Mouse (Mus musculus) limb, embryonic 14.5 days (tissue): ENCODE results near the gene Mpped2. TPM values are rescaled to one million over a fixed set of nuclear protein-coding genes. Genes with fewer than 3 reads are reported as not detected.

Experiments
- ATAC-seq: fragments of 200-750 bp; cut with Nextera tagmentation; 2 replicates; pipeline ENCODE4 v1.8.0; 2017; ENCODE audit warnings: low read depth, moderate number of reproducible peaks, moderate TSS enrichment; ENCODE audit not compliant: low FRiP score
- DNase-seq: peaks from one replicate; pipeline ENCODE4 v3.0.0-alpha.2; 2015; ENCODE audit warnings: low spot score
- H3K27ac ChIP-seq: fragments of 300-500 bp; sonication (generic); replicated peaks from 2 replicates; pipeline ENCODE4 v1.5.1; 2014; ENCODE audit warnings: low read depth, mild to moderate bottlenecking, low read length, moderate library complexity, mixed read lengths
- H3K27me3 ChIP-seq: fragments of 300-500 bp; sonication (generic); 2 replicates; pipeline ENCODE4 v1.6.1; 2014; ENCODE audit warnings: low read length, mixed read lengths; ENCODE audit not compliant: control insufficient read depth, insufficient read depth
- H3K36me3 ChIP-seq: fragments of 300-500 bp; sonication (generic); 2 replicates; pipeline ENCODE4 v1.6.1; 2014; ENCODE audit warnings: mild to moderate bottlenecking, low read length, moderate library complexity, mixed read lengths; ENCODE audit not compliant: control insufficient read depth, insufficient read depth
- H3K4me1 ChIP-seq: fragments of 300-500 bp; sonication (generic); 2 replicates; pipeline ENCODE4 v1.6.1; 2014; ENCODE audit warnings: antibody characterized with exemption, low read length, mixed read lengths; ENCODE audit not compliant: control insufficient read depth, insufficient read depth
- H3K4me2 ChIP-seq: fragments of 300-500 bp; sonication (generic); replicated peaks from 2 replicates; pipeline ENCODE4 v1.6.1; 2014; ENCODE audit warnings: low read depth, mild to moderate bottlenecking, low read length, moderate library complexity; ENCODE audit not compliant: severe bottlenecking
- H3K4me3 ChIP-seq: fragments of 300-500 bp; sonication (generic); replicated peaks from 2 replicates; pipeline ENCODE4 v1.5.1; 2014; ENCODE audit warnings: low read length
- H3K9ac ChIP-seq: fragments of 300-500 bp; sonication (generic); 2 replicates; pipeline ENCODE4 v1.6.1; 2014; ENCODE audit warnings: mild to moderate bottlenecking, low read depth, low read length, moderate library complexity; ENCODE audit not compliant: severe bottlenecking
- H3K9me3 ChIP-seq: fragments of 300-500 bp; sonication (generic); 2 replicates; pipeline ENCODE4 v1.6.1; 2016; ENCODE audit warnings: low read length; ENCODE audit not compliant: control insufficient read depth
- POLR2A ChIP-seq: fragments of 200-500 bp; IDR thresholded peaks from 2 replicates; pipeline ENCODE4 v1.8.0; 2012; ENCODE audit warnings: inconsistent platforms, mild to moderate bottlenecking, moderate library complexity, borderline replicate concordance; ENCODE audit not compliant: insufficient read depth, insufficient read length; ENCODE audit errors: extremely low read depth
- WGBS: fragments of 180-500 bp; shearing (Covaris S2); extraction: QIAGEN DNeasy Blood & Tissue Kit; methylation state at CpG from one replicate; pipeline ENCODE4 v1.1.7; 2014; 5-methylcytosine and 5-hydroxymethylcytosine counted together
- polyA plus RNA-seq, 2 experiments: library from polyadenylated mRNA; depleted of rRNA in 1 of 2; stranded (reverse) in 1 of 2; unstranded in 1 of 2; fragments of >200 nt; fragmentation: Nextera tagmentation in 1 of 2; extraction: Ambion mirVana in 1 of 2; gene quantifications; 2 replicates each; pipeline versions ENCODE4 v1.2.1 to v1.2.3; 2012 to 2014

Mpped2 gene
- polyA plus RNA-seq, 2 experiments, result 37.8 to 79.5 TPM

DNA sequence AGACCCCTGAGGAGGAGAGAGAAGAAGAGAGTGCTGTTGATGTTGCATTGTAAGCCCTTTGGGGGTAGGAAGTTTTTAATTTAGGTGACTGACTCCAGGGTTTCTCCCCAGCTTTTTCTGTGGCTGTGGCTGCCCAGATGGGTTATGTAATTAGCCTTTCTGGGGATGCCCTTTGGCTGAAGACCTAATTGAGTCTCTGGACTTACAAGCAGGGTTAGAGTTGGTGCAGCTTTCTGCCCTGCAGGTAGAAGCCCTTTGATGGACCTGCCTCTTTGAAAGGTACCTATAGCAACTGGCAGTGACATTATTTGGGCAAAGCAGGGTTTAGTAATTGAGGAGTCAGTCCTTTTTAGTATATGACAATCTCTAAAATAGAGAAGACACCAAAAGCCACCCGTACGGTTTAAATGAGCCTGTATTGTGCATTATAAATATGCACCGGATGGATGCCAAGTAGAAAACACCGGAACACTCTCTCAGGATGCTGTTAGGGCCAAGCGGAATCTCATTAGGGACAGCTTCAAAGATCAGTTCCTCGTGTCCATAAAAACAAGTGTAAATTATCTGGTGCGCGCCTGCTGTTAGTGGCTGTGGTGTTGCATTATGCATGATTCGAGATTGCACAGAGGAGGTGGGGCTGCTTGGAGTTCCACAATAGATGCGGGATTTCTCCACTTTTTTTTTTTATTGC lies 22.8 kb downstream of the Mpped2 start:
- no peak for ATAC-seq
- H3K27me3 ChIP-seq, result no peaks in the 10 kb centered on the region
- no peak overlapping the region for H3K27ac ChIP-seq
- peaks cover 43% of the 10 kb centered on the region for H3K4me1 ChIP-seq
- H3K4me2 ChIP-seq, result no peak overlapping the region
- DNase-seq, result no peak
- TF ChIP-seq POLR2A, result no peak
- no peaks in the 10 kb centered on the region for H3K9me3 ChIP-seq
- H3K9ac ChIP-seq, result no peak overlapping the region
- H3K36me3 ChIP-seq, result no peaks in the 10 kb centered on the region
- 43% methylated on average over 10 of the region's 10 CpGs for WGBS
- no peak overlapping the region for H3K4me3 ChIP-seq

DNA sequence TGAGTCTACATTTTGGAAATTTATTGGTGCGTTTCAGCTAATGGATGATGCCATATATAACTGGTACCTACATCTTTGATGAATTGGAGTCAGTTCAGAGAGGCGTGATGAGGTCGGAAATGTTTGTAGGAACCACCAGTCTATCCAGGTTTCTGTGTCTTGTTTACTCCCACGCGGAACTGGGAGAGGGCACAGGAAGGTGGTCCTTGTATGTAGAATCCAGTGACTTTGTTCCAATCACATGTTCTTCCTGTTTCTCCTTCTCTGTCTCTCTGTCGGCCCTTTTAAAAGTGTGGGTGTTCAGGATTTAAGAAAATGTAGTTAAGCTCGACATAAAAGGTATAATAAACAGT lies 23.3 kb downstream of the Mpped2 start:
- Histone ChIP-seq H3K9ac (no peak overlapping the region), H3K4me3 (no peak overlapping the region), H3K9me3 (no peaks in the 10 kb centered on the region), H3K27me3 (no peaks in the 10 kb centered on the region), H3K27ac (no peak overlapping the region), H3K4me2 (no peak overlapping the region), H3K4me1 (peaks cover 42% of the 10 kb centered on the region), H3K36me3 (no peaks in the 10 kb centered on the region)
- WGBS, result 63% methylated on average over 7 of the region's 7 CpGs
- DNase-seq (no peak), ATAC-seq (no peak)
- no peak for TF ChIP-seq POLR2A

DNA sequence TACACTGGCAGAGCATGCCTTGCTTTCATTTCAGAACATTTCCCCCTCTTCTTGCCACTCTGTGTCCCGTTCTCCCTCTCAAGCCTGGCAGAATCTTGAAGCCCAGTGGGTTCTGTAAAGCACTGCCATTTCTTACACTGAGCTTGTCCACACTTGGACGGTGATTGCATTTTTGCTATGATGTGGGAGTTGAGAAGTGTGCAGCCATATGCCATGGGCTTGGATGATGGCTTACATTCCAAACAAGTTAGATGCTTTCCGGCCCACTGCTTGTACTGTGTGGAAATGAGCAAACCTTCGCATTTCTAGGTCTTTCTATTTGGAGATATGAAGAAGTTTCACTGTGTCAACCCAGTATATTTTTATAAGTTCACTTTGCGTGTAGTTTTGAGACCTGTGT lies 25.8 kb downstream of the Mpped2 start:
- no peak overlapping the region for H3K27ac ChIP-seq
- no peak for ATAC-seq
- H3K4me1 ChIP-seq, result peaks cover 36% of the 10 kb centered on the region
- no peaks in the 10 kb centered on the region for H3K27me3 ChIP-seq
- no peak overlapping the region for H3K4me2 ChIP-seq
- H3K9ac ChIP-seq, result no peak overlapping the region
- no peak for DNase-seq
- no peak overlapping the region for H3K4me3 ChIP-seq
- TF ChIP-seq POLR2A, result no peak
- no peaks in the 10 kb centered on the region for H3K9me3 ChIP-seq
- H3K36me3 ChIP-seq, result no peaks in the 10 kb centered on the region
- WGBS, result 87% methylated on average over 5 of the region's 5 CpGs

DNA sequence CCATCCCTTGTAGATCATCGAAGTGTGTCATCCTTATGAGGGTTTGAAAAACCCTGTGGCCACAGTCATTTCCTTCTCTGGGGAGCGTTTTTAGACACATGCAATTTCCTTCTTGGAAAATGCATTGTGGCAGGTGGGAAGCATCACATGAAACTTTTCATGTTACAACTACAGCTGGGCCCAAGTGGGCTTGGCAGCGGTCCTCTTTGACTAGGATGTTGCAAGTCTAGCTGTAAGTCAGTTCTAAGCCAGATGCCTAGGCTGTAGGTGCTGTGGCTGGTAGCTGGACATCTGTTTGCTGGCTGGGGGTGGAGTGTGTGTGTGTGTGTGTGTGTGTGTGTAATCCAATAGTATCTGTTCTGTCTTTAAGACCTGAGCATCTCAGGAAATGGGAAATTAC lies 26.4 kb downstream of the Mpped2 start:
- H3K4me2 ChIP-seq, result no peak overlapping the region
- ATAC-seq, result no peak
- no peak overlapping the region for H3K9ac ChIP-seq
- no peaks in the 10 kb centered on the region for H3K27me3 ChIP-seq
- 73% methylated on average over 3 of the region's 3 CpGs for WGBS
- no peak for DNase-seq
- no peaks in the 10 kb centered on the region for H3K9me3 ChIP-seq
- H3K4me1 ChIP-seq, result peaks cover 34% of the 10 kb centered on the region
- TF ChIP-seq POLR2A, result no peak
- H3K36me3 ChIP-seq, result no peaks in the 10 kb centered on the region
- H3K4me3 ChIP-seq, result no peak overlapping the region
- no peak overlapping the region for H3K27ac ChIP-seq

DNA sequence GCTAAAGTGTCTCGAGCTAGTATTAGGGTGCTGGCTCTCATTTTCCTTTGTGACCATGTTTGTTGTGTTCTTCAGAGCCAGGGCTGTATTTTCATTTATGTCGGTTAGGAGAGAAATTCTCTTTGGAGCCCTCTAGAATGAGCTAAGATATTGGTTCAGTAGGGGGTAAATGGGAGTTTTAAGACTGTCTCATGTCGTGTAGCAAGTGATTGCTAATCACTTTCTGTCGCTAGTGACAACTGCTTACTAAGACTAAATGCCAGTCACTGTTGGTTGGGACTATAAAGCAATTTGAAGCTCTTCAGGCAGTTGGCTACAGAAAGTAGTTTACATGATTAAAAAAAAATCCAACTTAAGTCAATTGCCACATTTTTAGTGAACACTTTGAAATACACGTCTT lies 27.6 kb downstream of the Mpped2 start:
- Histone ChIP-seq H3K4me3 (no peak overlapping the region), H3K27me3 (no peaks in the 10 kb centered on the region), H3K36me3 (0 out of 2 replicates have a peak, but pooled peaks cover 6% of the 10 kb centered on the region), H3K9ac (no peak overlapping the region), H3K9me3 (no peaks in the 10 kb centered on the region), H3K4me2 (no peak overlapping the region), H3K4me1 (peaks cover 34% of the 10 kb centered on the region), H3K27ac (no peak overlapping the region)
- ATAC-seq (no peak), DNase-seq (no peak)
- WGBS, result 27% methylated on average over 5 of the region's 5 CpGs
- no peak for TF ChIP-seq POLR2A
